Mouse (Mus musculus) testis, adult 2 months (tissue): ENCODE results near the gene A830031A19Rik.

Experiments used
- CTCF ChIP-seq: fragments of 200-500 bp; IDR thresholded peaks from 2 replicates; pipeline ENCODE4 v1.5.1; 2012; ENCODE audit warnings: low read depth, mild to moderate bottlenecking, inconsistent platforms, low read length, moderate library complexity; ENCODE audit not compliant: control insufficient read depth, insufficient read depth, insufficient replicate concordance
- POLR2A ChIP-seq: fragments of 200-500 bp; IDR thresholded peaks from 2 replicates; pipeline ENCODE4 v1.6.1; 2012; ENCODE audit warnings: low read depth, mild to moderate bottlenecking, inconsistent platforms, low read length, moderate library complexity; ENCODE audit not compliant: control insufficient read depth

GRCm38 (mm10) chr11:24098069-24098468 is 23.2 kb upstream of the A830031A19Rik start:
- TF ChIP-seq POLR2A (no peak), CTCF (no peak)
